Mouse (Mus musculus): ENCODE data around the gene Atp23. TPM values are rescaled to one million over a fixed set of nuclear protein-coding genes. Genes with fewer than 3 reads are reported as not detected.
A peak's percentile ranks its signal among the peaks of the same experiment; 100 is the strongest.

Atp23 gene
- total RNA-seq, 2 experiments from 2014 or later, result 11.7 TPM

- TF ChIP-seq CTCF (IDR thresholded peaks at IDR 0.05), result peak; percentile 46
- peak overlapping the region; percentile 70; the same call in 1 of the 2 replicates for H3K27ac ChIP-seq
Measured at GRCm38 (mm10) chr10:126905086-126905485, 3.9 kb upstream of the Atp23 start.

GRCm38 (mm10) chr10:126904221-126904620 lies 3.1 kb upstream of the Atp23 start:
- DNase-seq (ENCODE audit: extremely low spot score in 1 of 2, low spot score in 2 of 2), result no peak
- H3K27ac ChIP-seq, result no peak overlapping the region
- no peak overlapping the region for H3K4me3 ChIP-seq
- no peak for TF ChIP-seq CTCF (IDR thresholded peaks at IDR 0.05)
- intact Hi-C loops (cut with DNase I), result no loop called here

More at GRCm38 (mm10) chr10:126905086-126905485, 3.9 kb upstream of the Atp23 start:
- no peak for DNase-seq (ENCODE audit: extremely low spot score in 1 of 2, low spot score in 2 of 2)
- peak overlapping the region; percentile 62 for H3K4me3 ChIP-seq
- intact Hi-C loops (cut with DNase I), result no loop called here

GRCm38 (mm10) chr10:126901488-126901843 lies 311 bp upstream of the Atp23 start:
- Histone ChIP-seq H3K4me3 (peak overlapping the region; percentile 83), H3K27ac (no peak overlapping the region)
- no peak for TF ChIP-seq CTCF (IDR thresholded peaks at IDR 0.05)
- DNase-seq (ENCODE audit: extremely low spot score in 1 of 2, low spot score in 2 of 2), result no peak
- intact Hi-C loops (cut with DNase I), result no loop called here

GRCm38 (mm10) chr10:126895891-126896290 lies 5.3 kb downstream of the Atp23 start:
- Histone ChIP-seq H3K4me3 (no peak overlapping the region), H3K27ac (no peak overlapping the region)
- intact Hi-C loops (cut with DNase I), result no loop called here
- TF ChIP-seq CTCF (IDR thresholded peaks at IDR 0.05), result no peak; the same call in 1 of the 2 replicates
- DNase-seq (ENCODE audit: extremely low spot score in 1 of 2, low spot score in 2 of 2), result no peak

- TF ChIP-seq CTCF (IDR thresholded peaks at IDR 0.05), result no peak
- no peak for DNase-seq (ENCODE audit: extremely low spot score in 1 of 2, low spot score in 2 of 2)
- Histone ChIP-seq H3K27ac (no peak overlapping the region), H3K4me3 (no peak overlapping the region)
- intact Hi-C loops (cut with DNase I), result no loop called here
Measured at GRCm38 (mm10) chr10:126894061-126894460, 7.1 kb downstream of the Atp23 start.

GRCm38 (mm10) chr10:126893145-126893544 lies 8.0 kb downstream of the Atp23 start:
- no peak for TF ChIP-seq CTCF (IDR thresholded peaks at IDR 0.05)
- intact Hi-C loops (cut with DNase I), result no loop called here
- no peak for DNase-seq (ENCODE audit: extremely low spot score in 1 of 2, low spot score in 2 of 2)
- H3K4me3 ChIP-seq, result no peak overlapping the region
- H3K27ac ChIP-seq, result no peak overlapping the region

GRCm38 (mm10) chr10:126873755-126874154 lies 27.4 kb downstream of the Atp23 start:
- DNase-seq (ENCODE audit: extremely low spot score in 1 of 2, low spot score in 2 of 2), result no peak
- H3K27ac ChIP-seq, result no peak overlapping the region
- intact Hi-C loops (cut with DNase I), result no loop called here
- TF ChIP-seq CTCF (IDR thresholded peaks at IDR 0.05), result no peak; the same call in 1 of the 2 replicates
- no peak overlapping the region for H3K4me3 ChIP-seq

- Histone ChIP-seq H3K4me3 (no peak overlapping the region), H3K27ac (no peak overlapping the region)
- intact Hi-C loops (cut with DNase I), result no loop called here
- TF ChIP-seq CTCF (IDR thresholded peaks at IDR 0.05), result no peak
- no peak for DNase-seq (ENCODE audit: extremely low spot score in 1 of 2, low spot score in 2 of 2)
Measured at GRCm38 (mm10) chr10:126872256-126872655, 28.9 kb downstream of the Atp23 start.

- peak overlapping the region; percentile 45; the same call in 1 of the 2 replicates for H3K27ac ChIP-seq
- intact Hi-C loops (cut with DNase I), result loop anchor here (1.0 to 10.0 kb wide), 4 partner anchors 36 to 1145 kb away; no protein-coding TSS in a partner anchor
- TF ChIP-seq CTCF (IDR thresholded peaks at IDR 0.05), result peak; percentile 85
- H3K4me3 ChIP-seq, result peak overlapping the region; percentile 43
- DNase-seq (ENCODE audit: extremely low spot score in 1 of 2, low spot score in 2 of 2), result peak; percentile 80 to 87
Measured at GRCm38 (mm10) chr10:126869372-126870318, 31.5 kb downstream of the Atp23 start.

- no peak for TF ChIP-seq CTCF (IDR thresholded peaks at IDR 0.05)
- Histone ChIP-seq H3K27ac (no peak overlapping the region), H3K4me3 (no peak overlapping the region)
- intact Hi-C loops (cut with DNase I), result loop anchor here (5.0 to 10.0 kb wide), 3 partner anchors 530 to 1140 kb away; no protein-coding TSS in a partner anchor
- no peak for DNase-seq (ENCODE audit: extremely low spot score in 1 of 2, low spot score in 2 of 2)
Measured at GRCm38 (mm10) chr10:126865284-126865683, 35.9 kb downstream of the Atp23 start.

GRCm38 (mm10) chr10:126862193-126862592 lies 39.0 kb downstream of the Atp23 start:
- DNase-seq (ENCODE audit: extremely low spot score in 1 of 2, low spot score in 2 of 2), result no peak
- intact Hi-C loops (cut with DNase I), result loop anchor here (10.0 kb wide), 2 partner anchors 527 to 1137 kb away; no protein-coding TSS in a partner anchor
- Histone ChIP-seq H3K27ac (no peak overlapping the region), H3K4me3 (peak overlapping the region; percentile 27)
- TF ChIP-seq CTCF (IDR thresholded peaks at IDR 0.05), result no peak

GRCm38 (mm10) chr10:126853286-126853685 lies 47.9 kb downstream of the Atp23 start:
- TF ChIP-seq CTCF (IDR thresholded peaks at IDR 0.05), result peak; percentile 67
- H3K27ac ChIP-seq, result no peak overlapping the region
- DNase-seq (ENCODE audit: extremely low spot score in 1 of 2, low spot score in 2 of 2), result peak in 1 of 2 experiments; percentile 54
- H3K4me3 ChIP-seq, result no peak overlapping the region
- intact Hi-C loops (cut with DNase I), result no loop called here

Measured in left cerebral cortex, adult 2 months (tissue).